Mouse (Mus musculus) neural tube, embryonic 15.5 days (tissue): ENCODE data around the gene Anp32e. TPM values are rescaled to one million over a fixed set of nuclear protein-coding genes. Genes with fewer than 3 reads are reported as not detected.
A peak's percentile ranks its signal among the peaks of the same experiment; 100 is the strongest.
"Not testable (repeated sequence)": the region's sequence is repeated elsewhere in the genome, so short reads cannot be mapped to it uniquely, and the experiment has no call there.

Source experiments
- ATAC-seq: fragments of 200-750 bp; cut with Nextera tagmentation; 2 replicates; pipeline ENCODE4 v1.8.0; 2017; ENCODE audit warnings: mild to moderate bottlenecking, moderate TSS enrichment, moderate library complexity; ENCODE audit not compliant: low FRiP score
- H3K27ac ChIP-seq: fragments of 300-500 bp; sonication (generic); replicated peaks from 2 replicates; pipeline ENCODE4 v1.5.1; 2015; ENCODE audit warnings: mild to moderate bottlenecking, inconsistent platforms
- H3K27me3 ChIP-seq: fragments of 300-500 bp; sonication (generic); replicated peaks from 2 replicates; pipeline ENCODE4 v1.6.1; 2015; ENCODE audit warnings: inconsistent platforms
- H3K36me3 ChIP-seq: fragments of 300-500 bp; sonication (generic); 2 replicates; pipeline ENCODE4 v1.6.1; 2015; ENCODE audit warnings: inconsistent platforms
- H3K4me1 ChIP-seq: fragments of 300-500 bp; sonication (generic); 2 replicates; pipeline ENCODE4 v1.6.1; 2015; ENCODE audit warnings: inconsistent platforms
- H3K4me2 ChIP-seq: fragments of 300-500 bp; sonication (generic); 2 replicates; pipeline ENCODE4 v1.6.1; 2015; ENCODE audit warnings: inconsistent platforms, mild to moderate bottlenecking, moderate library complexity
- H3K4me3 ChIP-seq: fragments of 300-500 bp; sonication (generic); replicated peaks from 2 replicates; pipeline ENCODE4 v1.5.1; 2015; ENCODE audit warnings: mild to moderate bottlenecking, inconsistent platforms
- H3K9ac ChIP-seq: fragments of 300-500 bp; sonication (generic); replicated peaks from 2 replicates; pipeline ENCODE4 v1.6.1; 2015; ENCODE audit warnings: mild to moderate bottlenecking, inconsistent platforms
- H3K9me3 ChIP-seq: fragments of 300-500 bp; sonication (generic); replicated peaks from 2 replicates; pipeline ENCODE4 v1.6.1; 2016; ENCODE audit warnings: inconsistent platforms
- WGBS: fragments of 180-500 bp; shearing (Covaris S2); methylation state at CpG from one replicate; pipeline ENCODE4 v1.1.7; 2015; ENCODE audit warnings: mixed read lengths; 5-methylcytosine and 5-hydroxymethylcytosine counted together
- polyA plus RNA-seq: library from polyadenylated mRNA; unstranded; fragments of >200 nt; fragmentation: Nextera tagmentation; extraction: Ambion mirVana; gene quantifications from 2 replicates; pipeline ENCODE4 v1.2.1, GENCODE M21; 2015

Gene Anp32e
- polyA plus RNA-seq, 1 experiment from 2014 or later, result 99.6 TPM

- Histone ChIP-seq H3K4me3 (peak overlapping the region; percentile 59), H3K4me2 (peak overlapping the region; percentile 74), H3K27me3 (no peaks in the 10 kb centered on the region), H3K27ac (peak overlapping the region; percentile 99), H3K36me3 (peaks cover 4% of the 10 kb centered on the region; the same call in 1 of the 2 replicates), H3K9me3 (no peaks in the 10 kb centered on the region), H3K9ac (peak overlapping the region; percentile 75), H3K4me1 (peaks cover 12% of the 10 kb centered on the region)
- peak; percentile 98 for ATAC-seq
- WGBS, result 2% methylated on average over 49 of the region's 49 CpGs
Observed at GRCm38 (mm10) chr3:95950763-95951551, 21.9 kb downstream of the Anp32e start.

GRCm38 (mm10) chr3:95951566-95951965, 22.5 kb downstream of the Anp32e start:
- H3K4me3 ChIP-seq, result peak overlapping the region; percentile 59
- H3K36me3 ChIP-seq, H3K9me3 ChIP-seq, H3K27me3 ChIP-seq: not testable (repeated sequence)
- peak overlapping the region; percentile 75 for H3K9ac ChIP-seq
- H3K27ac ChIP-seq, result peak overlapping the region; percentile 99
- H3K4me1 ChIP-seq, result peaks cover 12% of the 10 kb centered on the region
- peak overlapping the region; percentile 74 for H3K4me2 ChIP-seq
- 70% methylated on average over 12 of the region's 12 CpGs for WGBS
- peak; percentile 19 for ATAC-seq

- Histone ChIP-seq H3K9ac (no peak overlapping the region), H3K27me3 (no peaks in the 10 kb centered on the region), H3K4me1 (peaks cover 12% of the 10 kb centered on the region), H3K27ac (no peak overlapping the region), H3K36me3 (no peaks in the 10 kb centered on the region), H3K4me2 (no peak overlapping the region), H3K4me3 (no peak overlapping the region), H3K9me3 (no peaks in the 10 kb centered on the region)
- no peak for ATAC-seq
Observed at GRCm38 (mm10) chr3:95953023-95953422, 24.0 kb downstream of the Anp32e start.

GRCm38 (mm10) chr3:95953522-95953921, 24.5 kb downstream of the Anp32e start:
- 60% methylated on average over 3 of the region's 3 CpGs for WGBS
- Histone ChIP-seq H3K27me3 (no peaks in the 10 kb centered on the region), H3K9me3 (no peaks in the 10 kb centered on the region), H3K9ac (no peak overlapping the region), H3K4me3 (no peak overlapping the region), H3K27ac (no peak overlapping the region), H3K36me3 (no peaks in the 10 kb centered on the region), H3K4me1 (peaks cover 12% of the 10 kb centered on the region), H3K4me2 (no peak overlapping the region)
- no peak for ATAC-seq

GRCm38 (mm10) chr3:95954648-95955173, 25.7 kb downstream of the Anp32e start:
- WGBS, result 90% methylated on average over 12 of the region's 12 CpGs
- ATAC-seq, result not testable (repeated sequence)

GRCm38 (mm10) chr3:95955318-95955717, 26.3 kb downstream of the Anp32e start:
- peaks cover 9% of the 10 kb centered on the region for H3K4me1 ChIP-seq
- no peak overlapping the region for H3K4me2 ChIP-seq
- H3K36me3 ChIP-seq, result no peaks in the 10 kb centered on the region
- no peaks in the 10 kb centered on the region for H3K27me3 ChIP-seq
- H3K4me3 ChIP-seq, result no peak overlapping the region
- H3K27ac ChIP-seq, result no peak overlapping the region
- 92% methylated on average over 5 of the region's 5 CpGs for WGBS
- no peak for ATAC-seq
- no peak overlapping the region for H3K9ac ChIP-seq
- no peaks in the 10 kb centered on the region for H3K9me3 ChIP-seq

More at GRCm38 (mm10) chr3:95954648-95955173, 25.7 kb downstream of the Anp32e start:
- H3K4me2 ChIP-seq, H3K4me3 ChIP-seq, H3K36me3 ChIP-seq, H3K27me3 ChIP-seq, H3K27ac ChIP-seq, H3K9me3 ChIP-seq, H3K9ac ChIP-seq: not testable (repeated sequence)
- H3K4me1 ChIP-seq, result peaks cover 12% of the 10 kb centered on the region

- no peak for ATAC-seq
- H3K4me3 ChIP-seq, result no peak overlapping the region
- no peak overlapping the region for H3K9ac ChIP-seq
- no peaks in the 10 kb centered on the region for H3K4me1 ChIP-seq
- H3K9me3 ChIP-seq, result no peaks in the 10 kb centered on the region
- 70% methylated on average over 8 of the region's 8 CpGs for WGBS
- H3K27ac ChIP-seq, result no peak overlapping the region
- no peaks in the 10 kb centered on the region for H3K36me3 ChIP-seq
- no peak overlapping the region for H3K4me2 ChIP-seq
- H3K27me3 ChIP-seq, result no peaks in the 10 kb centered on the region
Observed at GRCm38 (mm10) chr3:95957359-95958148, 28.5 kb downstream of the Anp32e start.

- WGBS, result 84% methylated on average over 5 of the region's 5 CpGs
- no peaks in the 10 kb centered on the region for H3K9me3 ChIP-seq
- no peaks in the 10 kb centered on the region for H3K4me1 ChIP-seq
- no peak overlapping the region for H3K4me3 ChIP-seq
- no peaks in the 10 kb centered on the region for H3K36me3 ChIP-seq
- H3K27ac ChIP-seq, result no peak overlapping the region
- no peak for ATAC-seq
- no peak overlapping the region for H3K4me2 ChIP-seq
- no peaks in the 10 kb centered on the region for H3K27me3 ChIP-seq
- H3K9ac ChIP-seq, result no peak overlapping the region
Observed at GRCm38 (mm10) chr3:95959082-95959481, 30.0 kb downstream of the Anp32e start.

GRCm38 (mm10) chr3:95959807-95960206, 30.8 kb downstream of the Anp32e start:
- no peak overlapping the region for H3K4me3 ChIP-seq
- H3K27me3 ChIP-seq, result no peaks in the 10 kb centered on the region
- no peak overlapping the region for H3K27ac ChIP-seq
- H3K9ac ChIP-seq, result no peak overlapping the region
- H3K4me1 ChIP-seq, result no peaks in the 10 kb centered on the region
- H3K9me3 ChIP-seq, result no peaks in the 10 kb centered on the region
- WGBS, result 97% methylated on average over 1 of the region's 1 CpGs
- no peak overlapping the region for H3K4me2 ChIP-seq
- H3K36me3 ChIP-seq, result no peaks in the 10 kb centered on the region
- ATAC-seq, result no peak

GRCm38 (mm10) chr3:95962182-95962581, 33.1 kb downstream of the Anp32e start:
- not testable (repeated sequence) for H3K9ac ChIP-seq, H3K4me3 ChIP-seq, H3K36me3 ChIP-seq, H3K4me2 ChIP-seq, ATAC-seq, H3K4me1 ChIP-seq, H3K27ac ChIP-seq, H3K27me3 ChIP-seq, H3K9me3 ChIP-seq
- WGBS, result 88% methylated on average over 8 of the region's 8 CpGs

- no peak overlapping the region for H3K27ac ChIP-seq
- no peak overlapping the region for H3K4me2 ChIP-seq
- WGBS, result 55% methylated on average over 2 of the region's 2 CpGs
- no peak for ATAC-seq
- peaks cover 6% of the 10 kb centered on the region for H3K4me1 ChIP-seq
- H3K4me3 ChIP-seq, result no peak overlapping the region
- H3K9me3 ChIP-seq, result no peaks in the 10 kb centered on the region
- H3K36me3 ChIP-seq, result no peaks in the 10 kb centered on the region
- H3K27me3 ChIP-seq, result no peaks in the 10 kb centered on the region
- no peak overlapping the region for H3K9ac ChIP-seq
Observed at GRCm38 (mm10) chr3:95963230-95963629, 34.2 kb downstream of the Anp32e start.

GRCm38 (mm10) chr3:95963681-95964080, 34.6 kb downstream of the Anp32e start:
- no peaks in the 10 kb centered on the region for H3K9me3 ChIP-seq
- H3K27me3 ChIP-seq, result no peaks in the 10 kb centered on the region
- H3K4me3 ChIP-seq, result no peak overlapping the region
- WGBS, result 47% methylated on average over 4 of the region's 4 CpGs
- no peak overlapping the region for H3K4me2 ChIP-seq
- H3K4me1 ChIP-seq, result peaks cover 6% of the 10 kb centered on the region
- no peaks in the 10 kb centered on the region for H3K36me3 ChIP-seq
- ATAC-seq, result no peak
- no peak overlapping the region for H3K9ac ChIP-seq
- no peak overlapping the region for H3K27ac ChIP-seq
